Mouse (Mus musculus) ovary, postnatal 14 days (tissue): ENCODE results near the gene Igsf3.

ENCODE experiments used
- DNase-seq: peaks from one replicate; pipeline ENCODE4 v3.0.0; 2022; ENCODE audit warnings: low spot score

Igsf3 gene

DNA sequence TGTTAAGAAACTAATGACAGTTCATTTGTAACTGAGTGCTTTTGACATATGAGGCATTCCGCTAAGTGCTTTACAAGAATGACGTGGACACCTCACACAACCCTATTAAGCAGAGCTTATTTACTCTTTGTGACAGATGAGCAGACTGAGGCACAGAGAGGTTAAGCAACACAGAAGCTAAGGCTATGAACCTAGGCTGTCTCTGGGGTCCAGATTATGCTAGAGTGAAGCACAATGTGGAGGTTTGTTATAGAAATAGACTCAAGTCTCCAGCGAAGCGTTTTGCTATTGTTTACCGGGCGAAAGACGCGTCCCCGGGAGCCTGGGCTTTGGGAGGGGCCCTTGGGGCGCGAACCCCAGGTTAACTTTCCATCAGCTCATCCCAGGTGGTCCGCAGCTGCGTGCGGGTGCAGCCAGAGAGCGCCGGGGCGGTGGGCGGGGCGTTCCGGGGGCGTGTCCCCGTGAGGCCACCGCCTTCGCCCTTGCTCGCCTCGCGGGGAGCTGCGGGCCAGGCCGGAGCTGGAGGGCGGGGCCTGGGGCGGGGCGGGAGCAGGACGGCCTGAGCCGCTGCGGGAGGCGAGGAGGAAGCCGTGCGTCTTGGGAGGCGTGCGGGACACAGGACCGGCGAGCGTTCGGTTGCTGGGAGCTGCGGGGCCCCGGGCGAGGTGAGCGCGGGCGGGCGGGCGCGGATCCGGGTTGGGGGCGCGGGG, at the start of gene Igsf3:
Igsf3 (plus strand) TSS at position 546 of the 710 bp plus-strand sequence.
- peak; percentile 76 for DNase-seq

DNA sequence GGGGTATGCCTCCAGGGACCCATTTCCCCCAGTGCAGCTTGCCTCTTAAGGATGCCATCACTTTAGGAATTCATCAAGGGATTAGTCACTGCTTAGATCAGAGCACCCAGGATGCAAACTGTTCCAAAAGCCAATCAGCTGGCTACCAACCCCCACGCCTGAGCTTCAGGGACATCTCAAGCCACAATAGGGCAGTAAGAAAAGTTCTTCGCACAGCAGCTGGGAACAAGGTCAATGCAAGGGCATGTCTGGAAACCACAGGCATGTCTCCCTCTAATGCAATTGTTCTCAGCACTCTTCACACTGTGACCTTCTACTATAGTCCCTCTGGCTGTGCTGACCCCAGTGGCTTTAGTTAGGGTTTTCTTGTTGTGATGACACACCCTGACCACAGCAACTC, 49.6 kb upstream of the Igsf3 start:
- DNase-seq, result no peak

DNA sequence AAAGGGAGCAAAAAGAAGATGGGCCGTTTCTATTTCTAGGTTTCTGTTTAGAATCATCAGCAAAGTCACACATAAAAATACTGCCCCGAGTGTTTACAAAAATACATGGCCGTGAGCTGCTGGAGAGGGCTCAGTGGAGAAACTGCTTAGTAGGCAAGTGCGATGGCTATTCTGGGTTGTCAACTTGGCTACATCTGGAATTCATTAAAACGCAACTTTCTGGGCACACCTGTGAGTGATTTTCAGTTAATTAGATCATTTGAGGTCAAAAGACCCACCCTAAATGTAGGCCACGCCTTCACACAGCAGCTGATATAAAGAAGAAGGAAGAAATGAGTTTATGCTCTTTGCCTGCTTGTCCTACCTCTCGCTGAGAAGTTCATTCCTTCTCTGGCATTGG, 48.3 kb upstream of the Igsf3 start:
- DNase-seq, result no peak

DNA sequence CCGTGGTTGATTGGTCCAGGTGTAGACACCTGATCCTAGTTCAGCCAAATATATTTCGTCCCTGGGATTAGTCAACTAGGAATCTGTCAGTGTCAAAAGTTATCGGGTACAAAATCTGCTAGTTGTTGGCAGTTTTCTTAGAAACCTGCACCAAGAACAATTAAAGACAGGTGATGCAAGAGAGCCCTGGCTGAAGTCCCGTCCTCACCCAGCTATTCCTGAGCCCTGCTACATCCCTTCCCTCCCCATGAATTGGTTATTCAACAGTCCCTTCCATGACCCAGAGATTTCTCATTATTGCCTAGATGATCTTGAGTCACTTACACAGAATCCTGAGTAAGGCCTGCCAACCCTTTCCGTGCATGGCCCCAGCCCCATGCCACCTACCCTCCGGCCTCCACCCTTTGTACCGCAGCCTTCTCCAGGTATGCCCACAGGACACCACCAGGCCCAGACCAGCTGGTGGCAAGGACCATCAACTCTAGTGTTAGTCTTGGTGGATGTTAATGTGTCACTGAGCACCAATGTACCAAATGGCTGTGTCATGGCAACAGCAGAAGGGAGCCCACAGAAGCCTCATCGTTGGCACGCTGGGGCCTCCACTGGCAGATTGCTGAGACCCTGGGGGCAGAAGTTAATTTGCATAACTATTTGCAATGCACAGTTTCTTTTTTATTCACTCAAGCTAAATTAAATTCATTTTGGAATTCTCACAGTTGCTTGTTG, 33.5 kb upstream of the Igsf3 start:
- no peak for DNase-seq

DNA sequence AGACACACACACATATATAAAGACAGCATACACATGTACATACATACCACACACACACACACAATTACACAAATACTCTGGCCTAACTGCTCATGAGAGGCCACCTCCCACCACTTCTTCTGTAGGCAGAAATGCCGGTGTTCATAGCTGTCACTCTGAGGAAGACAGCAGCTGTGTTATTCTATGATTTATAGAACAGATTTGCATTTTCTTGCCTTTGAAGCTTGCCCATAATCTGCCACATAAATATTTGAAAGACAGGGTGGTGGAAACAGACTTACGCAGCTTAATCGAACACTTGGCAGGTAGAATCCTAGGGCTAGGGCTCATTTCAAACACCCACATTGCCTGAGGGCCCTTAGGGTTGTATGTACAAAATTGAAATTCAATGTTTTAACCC, 32.6 kb upstream of the Igsf3 start:
- DNase-seq, result no peak

DNA sequence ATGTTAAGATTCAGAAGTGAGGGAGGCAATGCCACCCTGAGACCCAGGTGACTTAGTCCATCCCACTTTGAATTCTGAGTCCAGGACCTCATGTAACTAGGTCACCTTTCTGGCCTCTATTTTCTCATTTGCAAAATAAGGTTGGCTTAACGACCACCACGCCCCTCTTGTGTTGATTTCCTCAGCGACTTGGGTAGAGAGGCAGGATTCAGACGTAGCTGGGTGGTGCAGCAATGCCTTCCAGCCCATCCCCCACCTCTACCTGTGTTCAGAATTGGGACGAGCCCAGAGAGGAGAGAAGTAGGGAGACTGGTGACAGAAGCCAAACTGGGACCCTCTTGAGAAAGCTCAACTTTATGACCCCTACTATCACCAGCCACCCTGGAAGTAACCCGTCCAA, 31.6 kb upstream of the Igsf3 start:
- no peak for DNase-seq

DNA sequence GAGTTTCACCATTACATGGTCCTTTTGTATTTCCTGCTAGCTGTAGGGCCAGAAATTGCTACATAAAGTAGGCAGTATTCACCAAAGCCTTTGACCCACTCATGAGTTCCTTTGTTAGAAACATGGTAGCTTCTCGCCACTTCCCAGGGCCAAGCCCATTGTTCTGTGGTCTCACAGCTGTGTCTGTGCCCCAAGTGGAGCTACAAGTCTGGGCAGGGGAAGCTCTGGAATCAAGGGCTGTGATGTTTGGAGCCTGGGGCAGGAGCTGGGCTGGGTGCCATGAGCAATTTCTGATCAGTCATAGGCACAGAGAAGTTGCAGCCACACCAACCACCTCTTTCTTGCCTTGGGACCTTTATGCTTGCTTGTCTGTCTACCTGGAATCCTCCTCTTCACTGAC, 30.1 kb upstream of the Igsf3 start:
- no peak for DNase-seq

DNA sequence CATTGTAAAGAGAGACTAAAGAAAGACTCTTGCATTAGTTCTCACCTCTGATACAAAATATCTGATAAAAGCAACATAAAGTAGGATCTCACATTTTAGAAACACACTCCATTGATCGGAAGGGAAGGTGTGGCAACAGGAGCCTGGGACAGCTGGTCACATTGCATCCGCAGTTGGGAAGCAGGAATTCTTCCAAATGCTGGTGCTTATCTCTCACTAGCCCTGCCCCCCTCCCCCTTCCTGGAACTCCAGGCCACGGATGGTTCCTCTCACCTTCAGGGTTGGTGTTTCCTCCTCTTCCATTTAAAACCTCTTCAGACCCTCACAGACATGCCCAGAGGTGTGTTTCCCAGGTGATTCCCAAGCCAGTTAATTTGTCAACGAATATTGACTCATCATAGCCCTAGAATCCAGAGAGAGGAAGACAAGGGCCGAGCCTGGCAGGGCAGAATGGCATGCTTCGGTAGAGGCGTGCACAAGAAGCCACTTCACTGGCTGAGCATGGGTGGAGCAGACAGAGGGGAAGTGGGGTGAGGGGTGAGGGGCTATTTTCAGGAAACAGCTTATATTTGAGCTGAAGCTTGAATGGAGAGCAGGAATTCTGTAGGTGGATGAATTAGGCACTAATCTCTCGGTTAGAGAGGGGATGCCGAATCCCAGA, 28.3 kb upstream of the Igsf3 start:
- no peak for DNase-seq

DNA sequence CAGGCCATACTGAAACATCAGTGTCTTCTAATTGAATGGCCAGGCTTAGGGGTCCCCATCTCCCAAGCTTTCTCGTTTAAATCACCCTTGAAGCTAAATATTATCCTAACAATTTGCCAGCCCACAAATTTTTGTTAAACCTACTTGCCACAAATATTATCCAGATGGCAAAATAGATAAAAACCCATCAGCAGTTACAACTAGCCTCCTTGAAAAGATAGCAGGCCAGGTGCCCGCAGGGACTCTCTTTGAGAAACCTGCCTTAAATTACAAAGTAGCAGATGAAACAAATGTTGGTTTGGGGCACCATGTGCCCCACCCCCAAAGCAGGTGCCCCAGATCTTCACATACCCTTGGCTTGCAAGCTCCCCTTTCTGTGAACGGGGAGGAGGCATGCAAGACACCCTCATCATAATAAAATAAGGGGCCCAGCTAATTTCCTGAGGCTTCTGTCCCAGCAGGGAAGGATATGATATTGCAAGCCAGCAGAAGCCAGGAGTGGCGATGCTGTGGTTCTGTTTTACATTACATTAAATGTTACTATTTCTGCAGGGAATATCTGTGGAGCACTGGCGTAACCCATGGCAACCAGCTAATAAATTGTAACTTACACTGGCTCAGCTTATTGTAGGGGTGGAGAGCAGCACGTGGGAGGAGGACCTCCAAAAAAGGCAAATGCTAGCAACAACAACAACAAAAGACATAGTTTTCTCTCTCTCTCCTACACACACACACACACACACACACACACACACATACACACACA, 27.2 kb upstream of the Igsf3 start:
- no peak for DNase-seq

DNA sequence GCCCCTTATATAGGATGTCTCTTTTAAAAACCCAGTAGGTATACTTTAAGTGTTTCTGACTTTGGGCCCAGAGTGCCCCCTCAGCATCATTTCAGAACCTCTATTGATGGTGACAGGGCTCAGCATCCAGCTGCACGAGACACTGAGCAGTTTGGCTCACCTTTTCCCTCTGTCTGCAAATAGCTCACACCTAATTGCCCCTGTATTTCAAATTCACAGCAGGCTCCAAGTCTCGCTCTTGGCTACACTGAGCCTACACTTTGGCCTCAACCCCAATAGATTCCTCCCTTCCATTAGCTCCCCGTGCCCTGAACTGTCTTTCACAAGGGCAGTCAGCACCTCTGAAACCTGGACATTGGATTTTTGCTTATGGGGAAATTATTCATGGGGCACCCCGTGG, 26.5 kb upstream of the Igsf3 start:
- no peak for DNase-seq

DNA sequence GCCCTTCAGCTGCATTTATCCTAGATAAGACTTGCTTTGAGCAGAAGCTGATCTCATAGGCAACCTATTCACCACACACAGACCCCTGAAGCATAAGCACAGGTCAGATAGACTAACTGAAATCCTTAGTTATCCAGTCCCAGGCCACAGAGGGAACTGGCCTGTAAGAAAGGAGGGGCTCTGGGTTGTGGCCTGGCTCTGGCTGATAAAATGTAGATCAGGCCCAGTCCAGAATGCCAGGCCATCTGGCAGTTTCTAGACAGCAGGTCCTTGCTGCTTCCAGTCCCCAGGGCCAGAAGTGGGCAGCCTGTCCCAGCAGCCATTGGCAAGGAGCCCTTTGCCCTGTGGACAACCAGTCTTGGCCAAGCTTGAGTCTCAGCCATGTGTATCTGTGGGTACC, 22.4 kb upstream of the Igsf3 start:
- no peak for DNase-seq

DNA sequence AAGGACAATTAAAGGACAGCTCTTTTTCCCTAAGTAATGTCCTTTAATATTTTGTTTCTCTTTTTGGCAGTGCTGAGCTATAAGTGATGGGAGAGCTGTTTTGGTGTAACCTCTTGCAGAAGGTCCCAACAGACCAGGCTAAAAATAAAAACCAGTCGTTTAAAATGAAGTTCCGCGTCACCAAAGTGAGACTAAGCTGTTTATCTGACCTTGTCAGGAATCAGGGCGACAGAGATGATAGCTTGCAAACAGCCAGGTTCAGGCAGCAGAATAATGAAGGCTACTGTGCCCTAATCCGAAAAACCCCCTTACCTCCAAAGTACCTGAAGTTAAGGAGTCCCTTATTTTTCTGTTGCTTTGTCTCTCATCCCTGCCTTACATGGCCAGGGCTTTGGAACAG, 21.2 kb upstream of the Igsf3 start:
- DNase-seq, result no peak

DNA sequence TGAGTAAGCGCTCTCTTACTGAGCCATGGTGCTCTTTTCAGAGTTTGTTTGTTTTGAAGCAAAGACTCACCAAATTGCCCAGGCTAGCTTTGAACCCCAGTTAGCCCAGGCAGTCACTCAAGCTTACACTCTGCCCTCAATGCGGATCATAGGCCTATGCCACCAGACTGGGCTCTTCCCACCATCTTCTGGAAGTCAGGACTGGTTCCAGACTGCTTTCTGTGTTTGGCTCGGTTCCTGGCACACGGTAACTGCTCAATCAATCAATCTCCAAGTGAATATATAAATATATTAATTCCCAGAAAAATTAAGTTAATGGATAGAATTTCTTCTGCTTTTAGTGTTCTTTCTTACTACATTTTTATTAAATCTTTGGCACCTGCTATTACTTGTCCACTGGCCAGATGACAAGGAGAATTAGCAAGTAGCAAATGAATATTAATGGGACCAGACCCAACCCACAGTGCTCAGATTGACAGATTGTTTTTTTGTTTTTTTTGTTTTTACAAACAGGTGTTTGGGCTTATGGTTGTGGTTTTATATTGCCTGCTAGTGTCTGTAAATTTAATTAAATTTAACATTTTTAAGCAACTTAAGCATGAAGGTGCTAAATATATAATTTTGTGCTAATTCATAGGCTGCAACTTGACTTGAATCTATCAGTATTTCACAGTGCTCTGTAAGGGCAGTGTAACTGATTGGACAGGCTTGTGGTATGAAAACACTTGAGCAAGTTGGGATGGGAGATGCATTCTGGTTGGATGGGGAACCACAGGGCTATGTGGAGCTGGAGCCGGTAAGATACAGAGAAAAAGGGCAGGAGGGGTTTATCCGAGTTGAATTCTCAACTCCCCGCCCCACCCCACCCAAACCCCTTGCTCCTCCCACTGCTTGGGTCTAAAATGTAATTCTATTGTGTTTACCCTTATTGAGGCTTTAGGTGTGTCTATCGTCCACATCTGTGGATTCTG, 20.0 kb upstream of the Igsf3 start:
- no peak for DNase-seq

DNA sequence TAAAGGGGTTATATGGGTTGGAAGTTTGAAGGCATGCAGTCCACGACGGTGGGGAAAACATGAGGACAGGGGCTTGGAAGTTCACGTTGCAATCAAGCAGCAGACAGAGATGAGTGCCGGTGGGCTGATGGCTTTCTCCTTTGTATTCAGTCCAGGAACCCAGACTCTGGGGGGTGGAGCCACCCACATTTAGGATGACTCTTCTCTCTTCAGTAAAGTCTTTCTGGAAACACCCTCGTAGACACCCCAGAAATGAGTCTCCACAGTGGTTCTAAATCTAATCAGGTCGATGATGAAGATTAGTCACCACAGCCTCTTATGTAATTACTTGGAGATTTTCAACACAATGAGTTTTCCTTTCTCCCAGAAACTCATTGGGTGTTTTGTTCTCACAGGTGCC, 16.1 kb upstream of the Igsf3 start:
- DNase-seq, result no peak

DNA sequence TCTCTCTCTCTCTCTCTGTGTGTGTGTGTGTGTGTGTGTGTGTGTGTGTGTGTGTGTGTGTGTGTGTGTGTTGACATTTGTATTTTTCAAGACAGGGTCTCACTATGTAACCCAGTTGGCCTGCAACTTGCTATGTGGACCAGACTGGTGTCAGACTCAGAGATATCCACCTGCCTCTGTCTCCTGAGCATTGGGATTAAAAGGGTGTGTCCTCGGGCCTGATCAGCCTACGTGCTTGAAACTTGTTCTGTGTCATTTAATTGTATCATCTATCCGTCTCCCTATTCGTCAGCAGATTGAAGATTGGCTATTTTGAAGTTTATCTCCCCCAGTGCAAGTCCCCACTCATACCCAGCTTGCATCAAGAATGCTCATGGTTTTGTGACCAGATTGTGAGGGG, 14.5 kb upstream of the Igsf3 start:
- DNase-seq, result no peak

DNA sequence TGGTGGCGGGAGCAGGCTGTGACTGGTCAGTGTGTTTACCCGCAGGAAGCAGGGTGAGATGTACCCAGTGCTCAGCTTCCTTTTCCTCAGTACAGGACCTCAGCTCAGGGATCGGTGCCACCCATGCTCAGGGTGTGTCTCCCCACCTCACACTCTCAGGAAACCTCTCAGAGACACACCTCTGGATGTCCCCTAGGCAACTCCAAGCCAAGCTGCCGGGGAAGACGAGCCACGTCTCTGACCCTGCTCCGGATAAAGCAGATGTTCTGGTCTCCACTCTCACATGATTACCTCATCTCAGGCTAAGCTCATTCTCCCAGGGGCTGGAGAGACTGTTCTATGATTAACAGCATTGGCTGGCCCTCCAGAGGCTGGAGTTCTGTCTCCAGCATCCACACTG, 13.3 kb upstream of the Igsf3 start:
- DNase-seq, result no peak

DNA sequence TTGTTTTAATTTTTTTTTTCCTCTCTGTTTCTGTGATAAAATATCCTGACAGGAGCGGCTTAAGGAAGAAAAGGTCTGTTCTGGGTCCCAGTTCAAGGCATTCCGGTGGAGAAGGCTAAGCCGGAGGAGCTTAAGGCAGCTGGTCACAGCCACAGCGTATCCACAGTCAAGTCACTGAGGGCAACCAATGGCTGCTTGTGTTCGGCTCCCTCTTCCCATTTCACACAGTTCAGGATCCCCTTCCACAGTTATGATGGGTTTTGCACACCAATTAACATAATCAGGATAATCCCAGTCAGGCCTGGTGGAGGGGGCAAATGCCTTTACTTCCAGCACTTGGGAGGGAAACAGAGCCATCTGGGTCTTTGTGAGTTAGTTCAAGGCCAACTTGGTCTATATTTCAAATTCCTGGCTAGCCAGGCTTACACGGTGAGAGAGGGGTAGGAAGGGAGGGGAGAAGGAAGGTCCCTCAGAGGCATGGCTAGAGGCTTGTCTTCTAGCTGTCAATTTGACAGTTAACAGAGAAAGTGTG, 11.7 kb upstream of the Igsf3 start:
- no peak for DNase-seq

DNA sequence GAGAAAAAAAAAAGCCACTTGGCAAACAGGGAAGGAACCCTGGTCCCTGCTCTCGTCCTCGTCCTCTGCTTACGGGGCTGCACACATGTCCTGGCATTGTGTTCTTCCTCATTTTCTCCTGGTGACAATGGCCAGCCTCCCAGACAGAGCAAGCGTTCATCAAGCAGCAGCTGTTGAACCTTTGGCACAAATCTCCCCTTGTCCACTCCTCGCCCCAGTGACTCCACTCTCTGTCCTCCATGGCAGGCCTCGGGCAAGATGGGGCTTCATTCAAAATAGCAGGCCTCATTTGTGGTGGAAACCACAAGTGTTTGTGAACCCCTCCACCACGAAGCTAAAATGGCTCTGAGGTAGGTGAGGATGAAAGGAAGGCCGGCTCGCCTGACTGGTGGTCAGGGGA, 11.0 kb upstream of the Igsf3 start:
- DNase-seq, result no peak

DNA sequence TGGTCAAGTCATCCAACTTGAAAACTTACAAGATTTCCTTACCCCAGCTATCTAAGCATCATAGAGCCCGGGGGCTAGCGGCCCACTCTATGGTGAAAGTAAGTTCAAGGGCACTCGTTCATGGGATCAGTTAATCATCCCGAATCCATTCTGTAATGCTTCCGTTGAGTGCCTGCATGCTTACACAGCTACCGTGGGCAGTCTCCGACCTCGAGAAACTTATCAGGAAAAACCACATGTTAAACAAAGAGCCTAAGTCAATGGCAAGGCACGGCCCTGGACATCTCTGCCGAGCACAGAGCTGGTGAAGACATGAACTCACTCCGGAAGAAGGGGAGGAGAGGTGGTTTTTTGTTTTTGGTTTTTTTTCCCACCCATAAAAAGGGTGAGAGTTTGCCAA, 9.5 kb upstream of the Igsf3 start:
- no peak for DNase-seq

DNA sequence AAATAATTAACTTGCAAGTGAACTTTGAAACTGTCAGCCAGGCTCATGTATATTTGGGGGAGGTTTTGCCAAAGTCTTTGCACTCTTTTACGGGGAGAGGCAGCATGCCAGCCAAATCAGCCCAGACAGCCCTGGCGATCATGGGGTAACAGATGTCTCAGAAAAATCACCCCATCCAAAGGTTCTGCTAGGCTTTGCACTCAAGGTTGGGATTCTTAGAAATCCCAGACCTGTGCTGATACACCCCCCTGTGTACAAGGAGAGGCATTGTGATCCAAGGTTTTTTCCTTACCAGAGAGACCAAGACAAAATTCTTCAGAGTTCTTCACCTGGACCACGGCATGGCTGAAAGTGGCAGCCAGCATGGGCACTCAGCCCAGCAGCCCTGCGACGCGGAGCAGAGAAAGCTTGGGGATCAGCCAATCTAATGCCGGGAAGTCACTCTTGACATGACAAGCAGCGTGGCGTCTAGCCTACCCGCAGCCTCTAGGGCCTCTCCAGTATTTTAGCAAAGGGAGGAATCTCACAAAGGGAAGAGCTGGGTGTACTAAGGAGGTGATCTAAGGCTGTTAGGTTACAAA, 7.5 kb upstream of the Igsf3 start:
- DNase-seq, result no peak
